Mouse (Mus musculus) layer of hippocampus, postnatal 25 days (tissue): Measurements from ENCODE around the gene Slc25a44. TPM values are rescaled to one million over a fixed set of nuclear protein-coding genes. Genes with fewer than 3 reads are reported as not detected.
"Not testable (repeated sequence)": the region's sequence is repeated elsewhere in the genome, so short reads cannot be mapped to it uniquely, and the experiment has no call there.

Source experiments
- DNase-seq, 2 experiments: peaks; one replicate each; pipeline ENCODE4 v3.0.0; 2022; ENCODE audit warnings: mixed read lengths in 2 of 2, low spot score in 1 of 2; ENCODE audit errors: extremely low spot score in 1 of 2
- microRNA-seq, 2 experiments: library from miRNA; unstranded; fragments of <30 nt; microRNA quantifications; one replicate each; pipeline ENCODE4 v1.2.0; 2021
- total RNA-seq, 2 experiments: library from RNA; stranded (reverse); gene quantifications; 2 replicates each; pipeline ENCODE4 v1.2.3; 2021

The Slc25a44 gene
- total RNA-seq, 2 experiments from 2014 or later, result 74.3 to 75.8 TPM

- not testable (repeated sequence) for DNase-seq
Observed at GRCm38 (mm10) chr3:88375750-88376626, 49.0 kb downstream of the Slc25a44 start.

DNA sequence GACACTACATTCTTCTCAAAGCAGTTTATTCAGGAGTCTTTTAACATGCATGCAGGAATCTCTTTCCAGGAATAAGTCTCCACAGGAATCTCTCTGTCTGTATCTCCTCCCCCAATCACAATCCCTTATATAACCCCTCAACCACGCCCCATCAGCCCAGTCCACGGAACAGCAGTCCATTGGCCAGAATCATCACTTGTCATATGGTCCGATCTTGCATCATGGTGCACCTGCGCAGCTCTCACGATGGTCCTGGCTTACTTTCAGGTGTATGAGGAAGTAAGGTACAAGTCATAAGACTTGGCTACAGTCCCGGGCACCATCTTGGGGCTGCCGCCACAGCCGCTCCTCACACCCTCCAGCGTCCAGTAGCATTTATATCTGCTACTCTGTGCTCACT, 52.3 kb downstream of the Slc25a44 start, which contains the start of gene Bglap3:
Gene Bglap3, minus strand, starts transcription at position 101 of the 400 bp plus-strand sequence.
- not testable (repeated sequence) for DNase-seq

DNA sequence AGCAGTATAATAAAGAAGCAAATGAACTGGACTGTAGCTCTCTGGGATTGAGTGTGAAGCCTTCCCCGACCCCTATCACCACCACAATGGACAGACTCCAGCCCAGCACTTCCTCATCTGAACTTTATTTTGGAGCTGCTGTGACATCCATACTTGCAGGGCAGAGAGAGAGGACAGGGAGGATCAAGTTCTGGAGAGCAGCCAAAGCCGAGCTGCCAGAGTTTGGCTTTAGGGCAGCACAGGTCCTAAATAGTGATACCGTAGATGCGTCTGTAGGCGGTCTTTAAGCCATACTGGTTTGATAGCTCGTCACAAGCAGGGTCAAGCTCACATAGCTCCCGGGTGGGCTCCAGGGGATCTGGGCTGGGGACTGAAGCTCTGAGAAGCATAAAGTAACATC, 56.4 kb downstream of the Slc25a44 start:
- not testable (repeated sequence) for DNase-seq

- DNase-seq, result not testable (repeated sequence)
Observed at GRCm38 (mm10) chr3:88367517-88367916, 57.4 kb downstream of the Slc25a44 start.

DNA sequence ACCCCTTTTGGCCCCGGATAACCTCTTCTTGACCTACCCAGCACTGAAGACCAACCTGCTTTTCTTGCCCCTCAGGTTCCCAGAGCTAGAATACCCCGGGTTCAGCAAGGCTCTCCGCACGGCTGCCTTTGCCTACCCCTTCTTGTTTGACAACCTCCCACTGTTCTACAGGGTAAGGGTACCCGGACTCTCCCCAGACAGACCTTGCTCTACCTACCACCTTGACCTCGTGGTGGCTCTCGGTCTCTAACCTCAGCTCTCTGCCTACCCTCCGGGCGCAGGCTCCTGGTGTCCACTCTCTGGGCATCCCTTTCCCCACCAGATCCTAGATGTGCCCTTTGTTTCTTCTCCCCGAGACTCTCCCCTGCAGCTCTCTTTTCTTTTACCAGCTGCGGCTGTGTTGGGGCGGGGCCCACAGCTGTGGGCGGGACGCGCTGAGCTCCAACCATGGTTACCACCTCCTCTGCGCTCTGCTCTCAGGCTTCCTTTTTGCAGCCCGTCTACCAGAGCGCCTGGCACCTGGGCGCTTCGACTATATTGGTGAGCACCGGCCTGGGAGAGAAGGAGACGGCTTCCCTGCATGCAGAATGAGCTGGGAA, 58.0 kb downstream of the Slc25a44 start:
- peak in 1 of 2 experiments; percentile 20 for DNase-seq

GRCm38 (mm10) chr3:88365705-88366361, 59.1 kb downstream of the Slc25a44 start:
- DNase-seq, result no peak

- peak in 1 of 2 experiments; percentile 37 for DNase-seq
Observed at GRCm38 (mm10) chr3:88364337-88364736, 60.6 kb downstream of the Slc25a44 start, which contains the start of gene Paqr6. TSS of gene Paqr6 (plus strand) at chr3:88364584.

DNA sequence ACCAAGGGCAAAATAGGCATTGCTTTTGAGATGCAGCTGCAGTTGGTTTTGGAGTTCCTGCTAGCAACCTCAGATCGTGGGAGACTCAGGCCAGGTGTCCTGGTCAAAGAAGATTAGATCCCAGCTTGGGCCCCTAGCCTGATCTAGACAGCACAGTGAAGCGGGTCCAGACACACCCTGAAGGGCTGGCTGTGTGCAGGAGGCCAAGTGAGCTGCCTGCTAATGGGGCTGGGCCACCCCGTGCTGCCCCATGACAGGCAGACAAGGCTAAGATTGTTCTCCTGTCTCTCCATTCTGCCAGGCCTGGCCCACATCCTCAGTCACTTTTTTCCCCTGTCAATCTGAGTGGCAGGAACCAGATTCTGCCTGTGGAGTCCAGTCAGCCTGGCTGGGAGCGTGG, 61.2 kb downstream of the Slc25a44 start:
- DNase-seq, result peak in 1 of 2 experiments; percentile 24

GRCm38 (mm10) chr3:88361612-88362313, 63.2 kb downstream of the Slc25a44 start:
- no peak for DNase-seq

GRCm38 (mm10) chr3:88361096-88361495, 63.8 kb downstream of the Slc25a44 start:
- DNase-seq, result no peak

Small RNA genes within 50 kb of the gene (microRNA-seq; reads per million reads assigned to microRNA genes)
- 0 to 1.1 reads per million in 2 experiments for gene Mir7011

Other genes starting within 250 kb of the Slc25a44 start
- gene Rhbg, start 170.4 kb downstream of the Slc25a44 start, total RNA-seq, result not detected
- not detected for gene Gm38392, start 137.9 kb downstream of the Slc25a44 start, total RNA-seq
- 10 to 100 TPM in 1 of 2 experiments, 1 to 10 TPM in 1; 3.2 to 10.5 TPM for gene Tsacc, start 128.1 kb downstream of the Slc25a44 start, total RNA-seq
- 100 to 1,000 TPM; 165 to 199 TPM for gene Cct3, start 128.0 kb downstream of the Slc25a44 start, total RNA-seq
- 10 to 100 TPM; 77.5 to 97.5 TPM for gene Glmp, start 100.1 kb downstream of the Slc25a44 start, total RNA-seq
- gene Tmem79, start 89.0 kb downstream of the Slc25a44 start, total RNA-seq, result 1 to 10 TPM; 1.3 to 1.4 TPM
- 10 to 100 TPM; 63.7 to 71.6 TPM for gene Smg5, start 88.9 kb downstream of the Slc25a44 start, total RNA-seq
- 10 to 100 TPM; 10.9 to 12.7 TPM for gene Paqr6, start 60.6 kb downstream of the Slc25a44 start, total RNA-seq
- gene Bglap3, start 52.4 kb downstream of the Slc25a44 start, total RNA-seq, result under 1 TPM; 0.30 to 0.40 TPM
- not detected for gene Bglap2, start 46.4 kb downstream of the Slc25a44 start, total RNA-seq
- gene Bglap, start 40.7 kb downstream of the Slc25a44 start, total RNA-seq, result 1 to 10 TPM in 1 of 2 experiments, not detected in 1; 1.3 TPM
- gene Pmf1, start 14.8 kb downstream of the Slc25a44 start, total RNA-seq, result 1 to 10 TPM; 4.5 to 5.6 TPM
- 10 to 100 TPM; 33.3 to 42.8 TPM for gene Sema4a, start 36.0 kb upstream of the Slc25a44 start, total RNA-seq
- 10 to 100 TPM; 35.6 to 38.8 TPM for gene Lmna, start 84.8 kb upstream of the Slc25a44 start, total RNA-seq
- gene Mex3a, start 107.3 kb upstream of the Slc25a44 start, total RNA-seq, result 1 to 10 TPM; 4.3 to 4.6 TPM
- not detected for gene Rab25, start 123.2 kb upstream of the Slc25a44 start, total RNA-seq
- 100 to 1,000 TPM in 1 of 2 experiments, 10 to 100 TPM in 1; 99.5 to 115 TPM for gene Lamtor2, start 127.9 kb upstream of the Slc25a44 start, total RNA-seq
- gene Ubqln4, start 128.6 kb upstream of the Slc25a44 start, total RNA-seq, result 100 to 1,000 TPM; 113 to 114 TPM
- 100 to 1,000 TPM in 1 of 2 experiments, 10 to 100 TPM in 1; 93.9 to 108 TPM for gene Ssr2, start 150.7 kb upstream of the Slc25a44 start, total RNA-seq
- 100 to 1,000 TPM; 232 to 289 TPM for gene Arhgef2, start 180.8 kb upstream of the Slc25a44 start, total RNA-seq
- not detected for gene Rxfp4, start 228.0 kb upstream of the Slc25a44 start, total RNA-seq